Mouse (Mus musculus) olfactory bulb, adult 2 months (tissue): Measurements from ENCODE around the gene Supt7l.

Experiments
- CTCF ChIP-seq: fragments of 200-500 bp; IDR thresholded peaks from 2 replicates; pipeline ENCODE4 v1.5.1; 2012; ENCODE audit warnings: low read depth, mild to moderate bottlenecking, low read length, moderate library complexity; ENCODE audit not compliant: insufficient read depth
- POLR2A ChIP-seq: fragments of 200-500 bp; IDR thresholded peaks from 2 replicates; pipeline ENCODE4 v1.6.1; 2012; ENCODE audit warnings: mild to moderate bottlenecking, low read depth, low read length, moderate library complexity; ENCODE audit not compliant: insufficient read depth

DNA sequence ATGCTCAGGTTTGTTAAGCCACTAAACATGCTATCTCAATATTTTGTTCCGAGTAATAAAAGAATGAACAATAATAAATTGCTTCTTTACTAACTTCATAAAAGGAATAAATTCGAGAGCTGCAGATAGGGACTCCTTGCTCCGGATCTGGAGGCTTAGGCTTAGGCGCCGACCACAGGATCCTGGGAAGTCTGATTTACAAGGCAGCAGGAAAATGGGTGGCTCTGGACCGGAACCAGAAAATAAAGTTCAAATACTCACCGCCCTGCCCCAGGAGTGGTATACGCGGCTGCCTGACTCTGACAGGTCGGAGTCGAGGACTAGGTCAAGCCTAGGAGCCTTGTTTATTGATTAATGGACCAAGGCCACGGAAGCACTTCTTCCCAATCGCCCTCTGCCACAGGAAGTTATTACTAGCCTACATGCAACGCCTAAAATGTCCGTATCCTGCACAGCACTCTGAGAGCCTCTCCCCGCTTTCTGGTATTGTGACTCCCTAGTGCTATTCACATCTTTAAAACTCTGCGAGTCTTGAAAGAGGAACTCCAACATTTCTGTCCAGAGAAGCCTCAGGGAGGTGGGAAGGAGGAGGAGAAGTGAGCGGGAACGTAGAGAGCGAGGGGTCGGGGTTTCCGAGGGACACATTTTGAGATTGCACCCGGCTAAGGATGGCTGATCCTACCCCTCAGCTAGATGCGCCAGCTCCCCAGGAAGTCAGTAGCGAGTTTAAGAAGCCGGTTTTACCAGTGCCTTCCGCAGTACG, 1.1 kb downstream of the Supt7l start, which contains the start of gene Slc4a1ap:
- TF ChIP-seq CTCF (no peak), POLR2A (0 out of 2 replicates have a peak, but pooled peaks have one; percentile 40)
